Mouse (Mus musculus) large intestine, adult 2 months (tissue): ENCODE measurements around the gene Aldh6a1. TPM values are rescaled to one million over a fixed set of nuclear protein-coding genes. Genes with fewer than 3 reads are reported as not detected.
A peak's percentile ranks its signal among the peaks of the same experiment; 100 is the strongest.

Experiments
- DNase-seq: peaks from one replicate; pipeline ENCODE4 v3.0.0-alpha.2; 2012; ENCODE audit warnings: low read depth, low spot score
- WGBS: fragments of 180-500 bp; shearing (Covaris S2); methylation state at CpG from one replicate; pipeline ENCODE4 v1.1.7; 2018; 5-methylcytosine and 5-hydroxymethylcytosine counted together
- polyA plus RNA-seq: library from polyadenylated mRNA; depleted of rRNA; stranded (reverse); fragments of >200 nt; gene quantifications from 2 replicates; pipeline ENCODE4 v1.2.3, GENCODE M21; 2012; rRNA removed

The Aldh6a1 gene
- polyA plus RNA-seq, result 4.7 and 7.5 TPM in 2 replicates

DNA sequence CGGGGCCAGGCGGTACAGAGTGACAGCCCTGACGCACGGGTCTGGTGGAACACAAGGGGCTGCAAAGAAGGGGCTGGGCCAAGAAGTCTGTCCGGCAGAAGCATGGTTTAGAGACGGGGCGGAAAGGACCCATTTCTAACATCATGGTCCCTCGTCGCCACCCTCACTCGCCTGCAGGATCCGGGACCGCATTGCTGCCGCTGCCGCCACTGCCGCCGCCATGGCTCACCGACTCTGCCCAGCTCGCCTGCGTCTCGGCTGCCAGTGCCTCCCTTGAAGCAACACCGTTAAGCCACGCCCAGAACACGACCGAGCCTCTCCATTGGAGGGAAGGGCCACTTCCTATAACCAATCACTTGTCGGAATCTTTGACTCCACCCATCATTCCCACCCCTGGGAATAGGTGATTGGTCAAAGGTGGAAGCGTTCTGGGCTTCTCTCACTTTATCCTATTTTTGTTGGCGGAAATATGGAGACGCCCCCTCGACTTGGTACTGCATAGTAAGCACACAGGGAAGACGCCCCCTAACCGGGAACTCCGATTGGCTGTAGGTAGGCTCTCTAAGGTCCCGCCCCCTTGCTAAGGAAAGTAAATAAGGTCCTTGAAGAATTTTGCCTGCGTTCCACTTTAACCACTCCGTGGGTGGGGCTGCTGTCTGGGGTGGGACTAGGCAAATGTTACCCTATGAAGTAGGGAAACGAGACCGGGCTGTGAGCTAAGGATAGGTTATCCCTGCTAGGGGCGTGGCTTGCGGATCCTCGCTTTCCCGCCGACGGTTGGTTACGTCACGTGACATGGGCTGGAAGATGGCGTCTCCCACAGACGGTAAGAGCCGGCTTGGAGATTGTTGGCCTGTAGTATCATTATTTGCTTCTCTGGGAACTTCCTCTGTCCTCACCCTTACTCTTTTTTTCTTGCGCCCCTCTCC is at the start of gene Aldh6a1, which contains the start of gene Lin52:
Gene Aldh6a1, minus strand, starts transcription at position 287 of the 929 bp plus-strand sequence.
Gene Lin52, plus strand, starts transcription at position 705 of the 929 bp plus-strand sequence.
- DNase-seq, result peak; percentile 100
- WGBS, result under 1% methylated on average over 49 of the region's 49 CpGs

- WGBS, result 92% methylated on average over 1 of the region's 1 CpGs
Measured at GRCm38 (mm10) chr12:84496795-84497194, 46.0 kb upstream of the Aldh6a1 start.

DNA sequence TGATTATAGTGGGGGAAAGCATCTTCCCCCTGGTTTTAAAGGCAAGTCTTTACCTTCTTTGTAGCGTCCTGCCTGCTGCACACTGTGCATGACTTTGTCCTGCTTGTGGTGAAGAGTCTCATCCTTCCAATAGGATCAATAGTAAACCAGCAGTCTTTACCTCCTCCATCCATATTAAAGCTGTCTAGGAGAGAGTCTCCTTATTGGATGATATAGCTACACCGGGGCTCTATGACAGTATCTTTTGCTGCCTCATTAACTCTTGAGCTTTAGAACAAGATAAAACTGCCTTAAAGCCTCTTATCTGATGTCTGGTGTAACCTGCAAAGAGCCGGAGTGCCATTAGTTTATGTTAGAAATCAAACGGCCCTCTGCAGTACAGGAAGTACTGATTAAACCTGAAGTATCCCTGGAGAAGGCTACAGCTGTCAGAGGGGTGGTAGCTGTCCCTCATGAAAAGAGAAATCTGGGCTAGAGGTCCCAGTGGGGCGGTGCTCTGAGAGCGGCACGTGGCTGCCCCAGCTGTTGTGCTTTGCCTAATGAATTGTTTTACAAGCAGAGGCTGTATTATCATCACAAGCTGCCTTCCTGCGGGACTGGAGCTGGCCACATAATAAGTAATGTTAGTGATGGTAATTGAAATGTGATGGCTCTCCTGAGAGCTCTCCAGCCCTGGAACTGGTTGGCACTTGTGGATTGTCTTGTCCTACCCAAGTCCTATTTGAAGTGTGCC is 36.7 kb upstream of the Aldh6a1 start:
- DNase-seq, result no peak
- 21% methylated on average over 8 of the region's 8 CpGs for WGBS

More at GRCm38 (mm10) chr12:84496795-84497194, 46.0 kb upstream of the Aldh6a1 start:
- no peak for DNase-seq

- DNase-seq, result no peak
- 43% methylated on average over 14 of the region's 14 CpGs for WGBS
Measured at GRCm38 (mm10) chr12:84482778-84483585, 32.2 kb upstream of the Aldh6a1 start.

DNA sequence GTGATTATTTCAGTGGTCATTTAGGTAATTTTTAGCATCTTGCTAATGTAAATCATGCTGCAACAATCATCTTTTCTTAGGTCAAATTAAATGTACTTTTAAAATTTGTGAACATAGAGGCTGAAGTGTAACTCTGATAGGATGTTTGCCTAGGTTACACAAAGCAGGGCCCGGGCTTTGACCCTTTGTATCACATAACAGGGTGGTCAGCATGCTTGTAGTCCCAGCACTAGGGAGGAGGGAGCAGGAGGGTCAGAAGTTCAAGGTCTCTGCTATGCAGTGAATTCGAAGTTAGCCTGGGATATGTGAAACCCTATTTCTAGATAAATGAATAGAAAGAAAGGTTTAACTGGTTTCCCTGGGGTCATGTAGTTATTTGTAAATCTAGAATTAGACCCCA is 30.4 kb upstream of the Aldh6a1 start:
- no peak for DNase-seq
- WGBS, result 69% methylated on average over 2 of the region's 2 CpGs

DNA sequence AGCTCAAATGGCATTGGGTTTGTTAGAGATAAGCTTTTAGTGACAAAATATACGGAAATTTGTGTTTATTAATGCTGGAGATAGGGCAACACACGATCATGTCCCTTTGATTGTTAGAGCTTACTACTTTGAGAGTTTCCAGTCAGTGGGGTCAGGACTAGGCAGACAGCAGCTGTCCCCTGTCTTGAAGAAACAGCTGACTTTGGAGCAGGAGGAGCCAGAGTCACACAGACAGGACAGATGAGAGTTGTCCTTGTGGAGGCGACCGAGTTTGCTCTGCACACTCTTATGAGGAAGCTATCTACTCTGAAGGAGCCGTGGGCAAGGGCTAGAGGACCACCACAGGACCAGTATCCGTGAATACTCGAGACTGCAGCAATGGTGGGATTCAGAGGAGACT is 28.1 kb upstream of the Aldh6a1 start:
- 86% methylated on average over 7 of the region's 7 CpGs for WGBS
- no peak for DNase-seq

DNA sequence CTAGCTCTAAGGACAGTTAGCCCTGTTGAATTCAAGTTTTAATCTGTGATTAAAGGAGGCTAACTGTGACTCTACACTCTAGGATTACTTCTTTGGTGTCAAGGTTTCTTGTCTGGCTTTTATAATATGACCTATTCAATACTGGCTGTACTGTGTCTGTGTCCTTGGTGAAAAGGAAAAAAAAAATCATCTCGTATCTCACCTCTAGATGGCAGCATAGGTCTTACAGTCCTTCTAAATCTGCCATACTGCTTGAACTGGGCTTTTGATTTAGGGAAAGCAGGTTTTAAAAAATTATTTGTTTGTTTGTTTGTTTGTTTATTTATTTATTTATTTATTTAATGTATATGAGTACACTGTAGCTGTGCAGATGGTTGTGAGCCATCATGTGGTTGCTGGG is 17.9 kb upstream of the Aldh6a1 start:
- no peak for DNase-seq
- WGBS, result 0% methylated on average over 1 of the region's 1 CpGs

DNA sequence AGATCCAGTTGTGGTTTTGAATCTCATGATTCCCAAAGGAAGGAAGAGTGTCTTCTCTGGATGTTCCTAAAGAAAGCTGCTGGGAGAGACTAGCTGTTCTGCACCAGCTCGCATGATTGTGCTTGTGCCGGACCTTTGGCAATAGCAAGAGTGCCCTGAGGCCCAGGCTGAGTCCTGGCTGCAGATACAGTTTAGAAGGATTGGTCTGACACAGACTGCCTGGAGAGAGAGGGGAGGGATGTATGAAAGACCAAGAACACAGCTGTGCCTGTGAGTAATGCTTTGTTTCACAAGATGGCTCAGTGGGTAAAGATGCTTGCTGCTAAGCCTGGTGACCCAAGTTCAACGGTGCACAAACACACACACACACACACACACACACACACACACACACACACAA is 12.1 kb upstream of the Aldh6a1 start:
- WGBS, result 89% methylated on average over 3 of the region's 3 CpGs
- DNase-seq, result no peak

DNA sequence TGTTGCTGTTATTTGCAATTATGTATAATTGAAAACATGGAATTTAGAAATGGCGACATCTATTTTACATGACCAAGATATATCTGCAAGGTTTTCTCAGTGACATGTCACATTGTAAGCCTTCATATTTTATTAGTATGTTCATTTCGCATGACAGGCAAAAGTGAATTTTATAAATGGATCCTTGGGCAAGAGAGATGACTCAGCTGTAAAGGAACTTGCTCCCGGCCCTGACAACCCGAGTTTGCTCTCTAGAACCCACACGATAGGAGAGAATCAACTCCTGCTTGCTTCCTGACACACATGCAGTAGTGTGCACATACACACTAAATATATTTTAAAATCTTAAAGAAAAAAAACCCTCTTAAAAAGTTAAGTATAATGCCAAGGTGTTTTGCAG is 10.6 kb upstream of the Aldh6a1 start:
- 89% methylated on average over 5 of the region's 5 CpGs for WGBS
- no peak for DNase-seq

DNA sequence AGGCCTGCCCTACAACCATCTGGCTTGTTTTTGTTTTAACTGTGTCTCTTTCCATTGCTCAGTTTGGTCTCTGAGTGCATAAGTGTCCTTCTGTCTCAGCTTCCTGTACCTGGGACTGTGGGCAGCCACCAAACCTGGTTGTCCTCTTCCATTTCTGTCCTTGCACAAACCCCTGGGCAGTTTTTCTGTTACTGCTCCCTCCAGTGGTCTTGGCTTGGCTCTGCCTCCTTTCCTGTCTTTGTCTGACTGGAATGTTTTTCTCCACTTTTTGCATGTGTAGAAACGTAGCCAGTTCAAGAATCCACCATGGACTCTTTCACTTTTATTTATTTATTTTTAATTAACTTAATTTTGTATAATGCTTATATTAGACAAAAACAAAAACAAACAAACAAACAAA is 9.0 kb upstream of the Aldh6a1 start:
- 75% methylated on average over 1 of the region's 1 CpGs for WGBS
- DNase-seq, result no peak

GRCm38 (mm10) chr12:84456911-84457310 is 6.1 kb upstream of the Aldh6a1 start:
- DNase-seq, result no peak
- 89% methylated on average over 3 of the region's 3 CpGs for WGBS

GRCm38 (mm10) chr12:84451801-84452200 is 997 bp upstream of the Aldh6a1 start:
- no peak for DNase-seq
- under 1% methylated on average over 11 of the region's 11 CpGs for WGBS

DNA sequence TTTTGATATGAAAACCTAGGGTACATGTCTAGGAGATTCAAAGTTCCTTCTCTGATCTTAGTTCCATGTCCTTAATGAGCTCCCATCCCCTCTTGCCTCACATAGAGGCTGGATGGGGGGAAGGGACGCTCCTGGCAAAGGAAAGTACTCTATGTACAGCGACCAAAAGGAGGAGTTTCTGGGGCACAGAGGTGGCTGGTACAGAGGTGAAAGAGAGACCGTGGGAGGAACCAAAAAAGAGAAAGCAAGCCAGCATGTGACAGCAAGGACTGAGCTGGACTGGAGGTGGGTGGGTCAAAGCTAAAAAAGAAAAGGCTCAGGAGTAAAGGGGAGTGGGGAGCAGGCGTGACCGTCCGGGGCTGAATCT is 470 bp downstream of the Aldh6a1 start:
- no peak for DNase-seq
- 0% methylated on average over 6 of the region's 6 CpGs for WGBS

DNA sequence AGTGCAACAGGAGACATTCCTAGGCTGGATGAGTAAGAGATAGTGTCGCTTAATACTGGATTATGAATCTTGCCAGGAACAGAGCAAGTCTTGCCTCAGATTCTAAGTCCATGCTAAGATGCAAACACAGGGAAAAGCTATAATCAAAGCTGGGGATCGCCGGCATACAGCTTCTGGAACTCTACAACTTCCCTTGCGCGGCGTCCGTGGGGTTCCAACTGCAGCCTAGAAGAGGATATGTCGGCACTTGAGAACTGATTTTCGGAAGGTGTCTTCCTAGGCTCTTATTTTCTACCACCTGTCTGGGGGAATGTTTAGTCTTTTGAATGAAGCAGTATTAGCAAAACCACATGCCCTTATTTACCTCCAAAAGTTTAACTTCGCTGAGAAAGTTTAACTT is 917 bp downstream of the Aldh6a1 start:
- WGBS, result 44% methylated on average over 10 of the region's 10 CpGs
- DNase-seq, result no peak

DNA sequence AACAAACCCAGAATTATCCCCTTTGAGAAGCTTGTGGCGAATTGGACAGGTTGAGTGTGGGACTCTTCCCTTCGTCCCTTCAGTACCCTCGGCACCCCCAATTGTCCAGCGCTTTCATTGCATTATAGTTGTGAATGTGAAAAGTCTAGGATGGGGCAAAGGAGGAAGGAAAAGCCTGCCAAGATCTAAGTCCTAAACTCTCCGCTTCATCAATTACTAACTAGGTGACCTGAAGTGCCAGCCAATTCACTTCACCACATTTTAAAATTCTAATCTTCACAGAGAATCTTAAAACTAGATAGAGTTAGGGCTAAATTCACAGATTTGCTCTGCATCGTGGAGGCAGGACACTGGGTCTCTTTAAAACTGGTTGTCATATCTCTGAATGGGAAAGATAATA is 2.6 kb downstream of the Aldh6a1 start:
- WGBS, result 88% methylated on average over 6 of the region's 6 CpGs
- no peak for DNase-seq

DNA sequence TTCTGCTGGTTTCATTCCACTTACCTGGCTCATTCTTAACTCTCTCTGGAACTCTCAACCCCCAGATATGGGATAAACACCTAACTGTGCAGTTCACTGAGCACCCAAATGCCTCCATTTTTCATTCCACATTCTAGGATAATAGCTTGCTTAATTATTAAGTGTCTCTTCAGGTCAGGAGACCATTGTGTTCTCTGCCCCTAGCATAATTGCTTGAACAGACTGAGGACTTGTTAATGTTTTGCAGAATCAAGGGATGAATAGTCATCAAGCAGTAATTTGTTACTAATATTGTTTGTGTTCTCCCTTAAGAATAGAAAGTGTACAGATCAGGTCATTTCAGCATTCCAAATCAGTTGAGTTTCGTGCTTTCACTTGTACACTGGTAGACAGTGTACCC is 3.4 kb downstream of the Aldh6a1 start:
- no peak for DNase-seq
- WGBS, result 77% methylated on average over 1 of the region's 1 CpGs

DNA sequence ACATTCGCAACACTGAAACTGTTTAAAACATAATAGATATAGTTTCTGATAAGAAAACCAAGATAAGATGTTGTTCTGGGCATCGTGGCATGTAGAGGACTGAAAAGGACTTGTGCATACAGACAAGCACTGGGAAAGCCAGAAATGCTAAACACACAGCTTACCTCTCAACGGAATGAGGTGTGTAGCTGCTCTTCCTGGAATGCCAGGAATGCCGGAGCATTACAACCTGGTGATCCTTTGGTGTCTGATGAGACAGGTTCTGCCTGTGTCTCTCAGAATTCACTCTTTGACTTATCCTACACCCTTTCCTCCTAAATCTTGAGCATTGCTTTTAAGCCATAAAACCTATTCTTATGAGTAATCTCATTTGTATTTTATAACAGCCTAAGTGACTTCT is 8.3 kb downstream of the Aldh6a1 start:
- 67% methylated on average over 4 of the region's 4 CpGs for WGBS

DNA sequence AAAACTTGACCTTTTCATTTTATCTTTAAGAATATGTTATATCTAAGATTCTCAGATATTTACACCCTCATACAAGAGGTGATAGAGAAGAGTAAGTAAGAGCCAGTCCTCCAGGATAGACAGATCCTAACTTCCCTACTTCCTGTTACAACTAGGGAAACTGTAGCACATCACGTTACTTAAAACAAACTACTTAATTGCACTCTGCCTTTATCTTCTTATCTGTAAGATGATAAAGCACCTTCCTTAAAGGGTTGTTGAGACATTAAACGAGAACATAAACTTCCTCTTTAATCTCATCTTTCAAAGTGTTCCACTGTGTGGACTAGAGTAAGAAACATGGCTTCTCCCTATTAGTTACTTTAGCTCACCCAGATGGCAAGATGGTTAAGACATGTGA is 12.1 kb downstream of the Aldh6a1 start:
- no peak for DNase-seq
- WGBS, result 53% methylated on average over 2 of the region's 2 CpGs

More for the DNA sequence above, 8.3 kb downstream of the Aldh6a1 start:
- DNase-seq, result no peak

DNA sequence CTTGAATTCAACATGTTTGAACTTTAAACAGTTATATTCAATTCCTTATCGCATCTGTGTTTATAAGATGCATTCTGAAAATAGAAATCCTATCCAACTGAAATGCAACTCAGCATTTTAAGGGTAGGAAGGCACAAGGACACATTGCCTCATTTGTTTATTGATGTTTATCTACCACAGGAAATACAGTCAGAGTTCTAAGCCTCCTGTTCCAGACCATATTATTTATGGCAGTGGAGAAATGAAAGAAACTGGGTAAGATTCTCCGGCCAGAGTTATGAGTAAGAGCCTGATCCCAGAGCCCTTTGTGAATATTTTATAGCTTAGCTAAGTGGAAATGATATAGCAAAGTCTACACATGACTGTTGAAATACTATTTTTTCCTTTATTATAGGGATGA is 21.0 kb downstream of the Aldh6a1 start:
- no peak for DNase-seq
- 65% methylated on average over 2 of the region's 2 CpGs for WGBS

GRCm38 (mm10) chr12:84423990-84424389 is 26.8 kb downstream of the Aldh6a1 start:
- DNase-seq, result no peak
- WGBS, result 57% methylated on average over 3 of the region's 3 CpGs
